Mouse (Mus musculus): ENCODE results near the gene Six3.

Gene Six3

DNA sequence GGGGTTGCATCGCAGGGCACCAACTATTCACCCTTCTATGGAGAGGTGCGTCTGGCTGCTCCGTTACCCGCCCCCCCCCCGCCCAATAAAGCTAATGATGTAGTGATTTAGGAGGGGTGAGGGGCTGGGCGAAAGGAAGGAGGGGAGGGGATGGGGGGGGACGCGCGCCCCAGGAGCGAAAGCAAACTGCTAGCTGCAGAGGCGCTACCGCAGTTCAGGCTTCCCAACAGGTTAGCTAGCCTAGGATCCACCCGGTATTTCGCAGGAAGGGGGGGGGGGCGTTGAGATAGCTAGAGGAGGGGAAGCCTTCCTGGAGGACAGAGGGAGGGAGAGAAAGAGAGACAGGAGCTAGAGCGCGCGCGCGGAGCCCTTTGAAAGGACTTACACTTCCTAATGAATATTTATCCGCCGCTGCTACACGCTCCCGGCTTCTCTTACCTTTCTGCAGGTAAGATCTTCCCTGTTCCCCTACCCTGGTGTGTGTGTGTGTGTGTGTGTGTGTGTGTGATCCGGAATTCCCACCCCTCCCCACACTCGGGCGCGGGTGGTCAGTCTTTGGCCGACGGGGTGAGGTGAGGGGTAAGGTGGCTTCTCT, at the start of gene Six3:
Six3 (plus strand) TSS at position 343 of the 595 bp plus-strand sequence.
- DNase-seq (ENCODE audit: low read depth, low spot score) = no peak

DNA sequence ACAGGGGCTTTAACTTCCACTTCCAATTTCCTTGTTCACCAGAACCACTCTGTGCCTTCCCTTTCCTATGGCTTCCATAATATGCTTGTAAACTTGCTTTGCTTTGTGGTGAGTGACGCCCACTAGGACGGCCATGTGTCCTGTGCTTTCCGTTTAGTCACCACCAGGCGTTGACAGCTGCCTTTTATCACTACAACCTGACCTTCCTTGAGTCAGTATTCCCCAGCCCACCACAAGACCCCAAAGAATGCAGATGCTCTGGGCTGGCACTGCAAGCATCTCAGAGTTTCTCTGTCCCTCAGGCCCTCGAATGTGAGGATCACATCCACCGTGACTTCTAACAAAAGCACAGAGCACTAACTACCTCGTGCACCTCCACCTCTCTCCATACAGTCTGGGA, 49.3 kb upstream of the Six3 start:
- no peak for DNase-seq (ENCODE audit: low read depth, low spot score)

- no peak for DNase-seq (ENCODE audit: low read depth, low spot score)
Observed at GRCm38 (mm10) chr17:85574023-85574422, 39.4 kb upstream of the Six3 start.

GRCm38 (mm10) chr17:85578290-85578689, 35.1 kb upstream of the Six3 start:
- DNase-seq (ENCODE audit: low read depth, low spot score) = no peak

DNA sequence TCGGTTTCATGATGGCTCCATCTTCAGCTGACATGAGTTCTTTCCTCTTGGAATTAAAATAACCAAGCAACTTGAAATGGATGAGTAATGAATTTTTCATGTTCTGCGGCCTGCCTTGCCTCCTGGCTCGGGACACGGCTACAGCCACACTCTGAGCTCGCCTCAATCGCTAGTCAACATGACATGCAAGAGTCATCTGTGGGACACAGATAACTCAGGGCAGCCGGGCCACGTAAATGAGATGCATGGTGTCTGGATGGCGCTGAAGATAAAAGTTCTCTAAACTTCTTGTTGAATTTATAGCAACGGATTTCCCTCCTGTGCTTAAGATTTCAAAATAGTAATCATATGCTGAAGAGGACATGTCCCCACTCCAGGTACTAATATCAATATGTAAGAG, 34.1 kb upstream of the Six3 start:
- DNase-seq (ENCODE audit: low read depth, low spot score) = no peak

DNA sequence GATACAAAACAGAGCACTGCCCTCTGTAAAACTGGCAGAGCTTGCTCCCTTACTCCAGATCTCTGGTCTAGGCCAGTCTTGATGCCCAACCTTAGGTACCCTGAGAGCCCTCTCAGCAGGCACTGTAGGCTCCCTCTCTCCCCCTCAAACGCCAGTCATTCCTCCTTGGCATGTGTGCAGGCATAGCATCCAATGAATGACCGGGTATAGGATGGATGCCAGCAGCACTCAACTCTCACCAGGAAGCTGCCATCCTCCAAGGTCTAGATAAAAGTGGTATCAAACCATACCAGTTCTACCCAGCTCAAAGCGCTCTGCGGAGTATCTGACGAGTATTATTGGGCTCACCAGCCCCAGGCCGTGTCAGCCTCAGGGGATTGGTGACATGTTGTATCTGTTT, 33.2 kb upstream of the Six3 start:
- DNase-seq (ENCODE audit: low read depth, low spot score) = no peak

- no peak for DNase-seq (ENCODE audit: low read depth, low spot score)
Observed at GRCm38 (mm10) chr17:85584170-85584569, 29.2 kb upstream of the Six3 start.

- no peak for DNase-seq (ENCODE audit: low read depth, low spot score)
Observed at GRCm38 (mm10) chr17:85584573-85584972, 28.8 kb upstream of the Six3 start.

DNA sequence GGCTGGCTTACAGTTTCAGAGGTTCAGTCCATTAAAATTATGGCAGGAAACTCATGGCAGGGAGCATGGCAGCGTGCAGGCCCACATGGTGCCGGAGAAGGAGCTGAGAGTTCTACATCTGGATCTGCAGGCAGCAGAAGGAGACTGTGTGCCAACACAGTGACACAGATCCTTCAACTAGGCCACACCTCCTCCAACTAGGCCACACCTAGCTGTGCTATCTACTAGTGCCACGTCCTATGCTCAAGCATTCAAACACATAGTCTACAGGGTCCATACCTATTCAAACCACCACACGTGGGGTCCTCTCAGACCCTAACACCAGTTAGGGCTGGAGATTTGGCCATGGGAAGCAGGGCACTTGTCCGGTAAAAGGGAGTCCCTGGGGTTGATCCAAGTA, 27.6 kb upstream of the Six3 start:
- DNase-seq (ENCODE audit: low read depth, low spot score) = no peak

- no peak for DNase-seq (ENCODE audit: low read depth, low spot score)
Observed at GRCm38 (mm10) chr17:85591976-85592375, 21.4 kb upstream of the Six3 start.

GRCm38 (mm10) chr17:85595853-85596252, 17.6 kb upstream of the Six3 start:
- DNase-seq (ENCODE audit: low read depth, low spot score) = no peak

- DNase-seq (ENCODE audit: low read depth, low spot score) = no peak
Observed at GRCm38 (mm10) chr17:85596341-85596890, 17.0 kb upstream of the Six3 start.

GRCm38 (mm10) chr17:85599520-85599919, 13.9 kb upstream of the Six3 start:
- DNase-seq (ENCODE audit: low read depth, low spot score) = no peak

DNA sequence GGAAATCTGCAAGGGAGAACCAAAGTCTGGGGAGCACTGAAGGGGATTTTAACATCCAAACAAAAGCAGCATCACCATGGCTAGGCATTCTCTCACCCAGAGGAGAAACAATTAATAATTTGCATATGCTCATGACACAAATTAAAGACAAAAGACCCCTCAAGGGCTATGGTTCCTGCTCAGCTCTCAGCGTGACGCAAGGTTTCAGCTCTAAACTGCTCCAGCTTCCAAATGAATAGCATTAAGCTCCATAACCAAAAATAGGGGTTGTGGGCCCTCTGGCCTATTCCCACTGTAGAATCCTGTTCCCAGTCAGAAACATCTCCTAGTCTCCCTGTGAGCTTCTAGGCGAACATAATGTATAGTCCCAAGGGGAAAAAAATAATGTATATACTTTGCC, 6.9 kb upstream of the Six3 start:
- no peak for DNase-seq (ENCODE audit: low read depth, low spot score)

DNA sequence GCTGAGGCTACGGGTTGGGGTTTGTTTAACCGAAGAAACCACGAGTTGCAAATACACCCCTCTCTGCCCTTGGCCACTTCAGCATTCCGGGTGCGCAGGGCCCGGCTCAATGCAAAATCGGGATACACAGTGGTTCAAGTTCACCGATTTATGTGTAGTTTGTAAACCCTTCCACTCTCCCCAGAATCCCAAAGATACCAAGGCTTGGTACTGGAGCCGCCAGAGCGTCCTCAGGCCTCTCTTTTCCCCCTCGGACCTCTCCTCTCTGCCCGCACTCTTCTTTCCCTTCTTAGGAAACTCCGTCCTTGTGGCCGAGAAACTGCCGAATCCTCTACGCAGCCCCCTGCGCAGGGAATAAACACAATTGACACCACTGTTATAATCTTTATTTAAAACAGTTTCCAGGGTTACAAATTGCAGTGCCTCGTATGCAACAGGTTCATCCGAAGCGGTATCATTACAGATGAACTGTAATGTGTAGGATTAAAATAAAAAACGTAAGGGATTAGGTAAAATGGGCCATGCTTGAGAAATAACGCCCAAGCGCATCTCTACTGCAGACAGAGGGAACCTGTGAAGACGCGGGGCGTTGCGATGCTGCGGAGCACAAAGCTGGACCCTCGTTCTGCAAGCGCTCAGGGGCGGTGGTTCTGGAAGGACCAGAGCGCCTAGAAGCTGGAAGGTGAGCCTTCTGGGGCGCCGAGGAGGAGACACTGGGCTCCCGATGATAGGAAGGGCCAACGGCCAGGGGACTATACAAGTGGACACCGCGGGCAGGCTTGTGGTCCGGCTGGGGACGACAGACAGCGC, 5.6 kb upstream of the Six3 start:
- no peak for DNase-seq (ENCODE audit: low read depth, low spot score)

GRCm38 (mm10) chr17:85608366-85609093, 4.9 kb upstream of the Six3 start:
- DNase-seq (ENCODE audit: low read depth, low spot score) = no peak

DNA sequence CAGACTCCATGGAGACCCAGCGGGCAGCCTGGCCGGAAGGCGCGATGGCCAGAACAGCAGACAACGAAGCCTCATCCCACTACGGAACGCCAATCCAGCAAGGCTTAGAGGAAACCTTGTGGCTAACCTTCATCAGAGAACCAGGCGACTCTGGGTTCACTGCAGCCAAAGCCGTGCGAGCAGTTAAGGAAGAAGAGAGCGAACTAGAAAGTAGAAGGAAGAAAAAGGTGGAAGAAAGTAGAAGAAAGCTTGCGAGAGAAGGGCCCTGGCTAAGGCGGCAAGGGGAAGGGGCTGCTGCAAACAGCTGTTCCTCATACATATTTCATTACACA, 4.3 kb upstream of the Six3 start:
- DNase-seq (ENCODE audit: low read depth, low spot score) = no peak

DNA sequence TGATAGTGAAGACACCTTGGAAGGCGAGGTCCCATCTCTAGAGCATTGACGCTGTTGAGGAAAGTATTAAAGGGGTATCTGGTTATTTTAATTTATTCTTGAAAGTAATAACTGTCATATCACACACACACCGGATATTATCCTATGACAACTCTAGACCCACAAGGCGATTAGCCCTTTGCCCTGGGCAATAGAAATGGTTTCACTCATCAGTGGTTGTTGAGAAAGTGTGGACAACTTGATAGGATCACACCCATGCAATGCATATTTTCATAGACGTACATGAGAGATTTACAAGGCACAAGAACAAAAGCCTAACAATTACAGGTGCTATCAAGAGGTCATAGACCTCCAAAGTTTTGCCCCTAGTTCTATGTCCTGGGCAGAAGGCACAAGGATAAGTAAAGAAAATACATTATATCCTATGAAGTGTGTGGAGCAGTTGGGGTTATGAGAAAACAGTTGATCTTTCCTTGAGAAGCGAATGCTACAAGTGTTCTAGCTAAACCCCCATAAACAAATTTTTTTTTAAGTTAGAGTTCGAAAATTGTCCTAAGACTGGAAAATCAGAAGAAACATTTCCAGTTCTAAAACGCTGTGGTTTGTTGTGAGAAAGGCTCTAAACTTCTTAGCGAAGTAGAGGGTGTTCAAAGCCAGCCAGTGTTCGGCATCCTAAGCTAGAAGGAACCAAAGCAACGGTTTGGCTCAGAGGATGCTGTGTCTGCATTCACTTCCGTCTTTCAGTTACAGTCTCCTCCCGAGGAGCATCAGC, 3.6 kb upstream of the Six3 start:
- no peak for DNase-seq (ENCODE audit: low read depth, low spot score)

- no peak for DNase-seq (ENCODE audit: low read depth, low spot score)
Observed at GRCm38 (mm10) chr17:85610393-85611115, 2.9 kb upstream of the Six3 start.

- no peak for DNase-seq (ENCODE audit: low read depth, low spot score)
Observed at GRCm38 (mm10) chr17:85611521-85612515, 1.6 kb upstream of the Six3 start.
